Mouse (Mus musculus) heart, postnatal 25 days (tissue): ENCODE measurements around the gene Oxsm. TPM values are rescaled to one million over a fixed set of nuclear protein-coding genes. Genes with fewer than 3 reads are reported as not detected.

Source experiments
- total RNA-seq, 2 experiments: library from RNA; stranded (reverse); gene quantifications; 2 replicates each; pipeline ENCODE4 v1.2.3; 2021

Gene Oxsm
- total RNA-seq, 2 experiments from 2014 or later: 20.2 to 21.1 TPM

Other genes starting within 250 kb of the Oxsm start
- gene Ngly1, start 528 bp downstream of the Oxsm start, total RNA-seq: 10 to 100 TPM; 31.9 to 40.8 TPM
- gene Top2b, start 115.4 kb upstream of the Oxsm start, total RNA-seq: 10 to 100 TPM; 62.4 to 67.5 TPM